Mouse (Mus musculus): ENCODE results near the gene Olfm3. TPM values are rescaled to one million over a fixed set of nuclear protein-coding genes. Genes with fewer than 3 reads are reported as not detected.

Gene Olfm3
- not detected for polyA plus RNA-seq (2017; shearing (Covaris generic))

GRCm38 (mm10) chr3:114903924-114904438 lies at the start of gene Olfm3:
TSS of gene Olfm3 (plus strand) at chr3:114904078.

All from activated CD4-positive, CD25-positive, alpha-beta regulatory T cell, adult 9 weeks (primary cell).